Mouse (Mus musculus) NIH3T3 (cell line): ENCODE data around the gene Tpr.

Experiments
- DNase-seq: peaks from one replicate; pipeline ENCODE4 v3.0.0-alpha.2; 2012; ENCODE audit warnings: low read depth

Tpr gene

GRCm38 (mm10) chr1:150392638-150393487, at the start of gene Tpr, which contains the start of gene Odr4:
TSS of gene Tpr (plus strand) at chr1:150392838.
TSS of gene Odr4 (minus strand) at chr1:150393080.
- DNase-seq: peak; percentile 99

GRCm38 (mm10) chr1:150360864-150361263, 31.8 kb upstream of the Tpr start:
- DNase-seq: no peak

- peak; percentile 52 for DNase-seq
Observed at GRCm38 (mm10) chr1:150372895-150373294, 19.7 kb upstream of the Tpr start.

- DNase-seq: peak; percentile 15
Observed at GRCm38 (mm10) chr1:150374247-150374646, 18.4 kb upstream of the Tpr start.

GRCm38 (mm10) chr1:150384138-150384537, 8.5 kb upstream of the Tpr start:
- no peak for DNase-seq

GRCm38 (mm10) chr1:150387572-150387971, 5.1 kb upstream of the Tpr start:
- DNase-seq: no peak

GRCm38 (mm10) chr1:150389390-150390129, 3.1 kb upstream of the Tpr start:
- no peak for DNase-seq

- DNase-seq: no peak
Observed at GRCm38 (mm10) chr1:150391931-150392637, 554 bp upstream of the Tpr start.

GRCm38 (mm10) chr1:150393488-150393852, 832 bp downstream of the Tpr start:
- no peak for DNase-seq

GRCm38 (mm10) chr1:150396001-150396400, 3.4 kb downstream of the Tpr start:
- DNase-seq: peak; percentile 61

- no peak for DNase-seq
Observed at GRCm38 (mm10) chr1:150403914-150404313, 11.3 kb downstream of the Tpr start.

- DNase-seq: no peak
Observed at GRCm38 (mm10) chr1:150404555-150404954, 11.9 kb downstream of the Tpr start.

GRCm38 (mm10) chr1:150407285-150407684, 14.6 kb downstream of the Tpr start:
- no peak for DNase-seq

- no peak for DNase-seq
Observed at GRCm38 (mm10) chr1:150409996-150410395, 17.4 kb downstream of the Tpr start.

- peak; percentile 9 for DNase-seq
Observed at GRCm38 (mm10) chr1:150416006-150416405, 23.4 kb downstream of the Tpr start.

- DNase-seq: no peak
Observed at GRCm38 (mm10) chr1:150418426-150418825, 25.8 kb downstream of the Tpr start.

- no peak for DNase-seq
Observed at GRCm38 (mm10) chr1:150425665-150426064, 33.0 kb downstream of the Tpr start.

GRCm38 (mm10) chr1:150426216-150426615, 33.6 kb downstream of the Tpr start:
- no peak for DNase-seq

GRCm38 (mm10) chr1:150438641-150439040, 46.0 kb downstream of the Tpr start:
- DNase-seq: no peak

- DNase-seq: no peak
Observed at GRCm38 (mm10) chr1:150441731-150442130, 49.1 kb downstream of the Tpr start.

GRCm38 (mm10) chr1:150458977-150459376, 66.3 kb downstream of the Tpr start:
- no peak for DNase-seq

GRCm38 (mm10) chr1:150459599-150459998, 67.0 kb downstream of the Tpr start:
- no peak for DNase-seq

- peak; percentile 50 for DNase-seq
Observed at GRCm38 (mm10) chr1:150460595-150460994, 68.0 kb downstream of the Tpr start.
